Mouse (Mus musculus): Measurements from ENCODE around the gene Cpsf6.

DNA sequence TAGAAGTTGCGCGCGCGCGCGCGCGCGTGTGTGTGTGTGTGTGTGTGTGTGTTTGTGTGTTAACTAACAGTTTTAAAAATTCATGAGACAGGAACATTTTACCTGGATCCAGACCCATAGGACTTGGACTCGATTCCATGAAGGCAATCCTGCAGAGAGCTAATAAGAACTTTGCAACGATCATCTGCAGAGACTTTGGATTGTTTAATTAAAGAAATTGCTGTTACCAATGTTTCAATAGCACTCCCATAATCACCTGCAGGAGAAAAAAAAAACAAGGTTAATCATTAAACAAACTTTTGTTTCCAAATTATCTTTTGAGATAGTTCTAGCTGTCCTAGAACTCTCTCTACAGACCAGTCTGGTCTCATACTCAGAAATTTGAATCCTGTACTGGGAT, 20.9 kb downstream of the Cpsf6 start:
- no peak for TF ChIP-seq CTCF (IDR thresholded peaks at IDR 0.05; ENCODE audit: low read depth)
- TF ChIP-seq EP300 (IDR thresholded peaks at IDR 0.05; ENCODE audit: low read depth): no peak
